Mouse (Mus musculus) midbrain, embryonic 16.5 days (tissue): ENCODE measurements around the gene Pkd1l1. TPM values are rescaled to one million over a fixed set of nuclear protein-coding genes. Genes with fewer than 3 reads are reported as not detected.

Experiments
- ATAC-seq: fragments of 200-750 bp; cut with Nextera tagmentation; 2 replicates; pipeline ENCODE4 v1.8.0; 2017; ENCODE audit warnings: moderate TSS enrichment
- H3K27ac ChIP-seq: fragments of 300-500 bp; sonication (generic); 2 replicates; pipeline ENCODE4 v1.5.1; 2014; ENCODE audit warnings: mild to moderate bottlenecking, low read length, mixed read lengths
- H3K27me3 ChIP-seq: fragments of 300-500 bp; sonication (generic); 2 replicates; pipeline ENCODE4 v1.6.1; 2014; ENCODE audit warnings: low read depth, low read length, mixed read lengths; ENCODE audit not compliant: control insufficient read depth, insufficient read depth
- H3K36me3 ChIP-seq: fragments of 300-500 bp; sonication (generic); 2 replicates; pipeline ENCODE4 v1.6.1; 2014; ENCODE audit warnings: mild to moderate bottlenecking, low read length, moderate library complexity, mixed read lengths; ENCODE audit not compliant: control insufficient read depth, insufficient read depth
- H3K4me1 ChIP-seq: fragments of 300-500 bp; sonication (generic); 2 replicates; pipeline ENCODE4 v1.6.1; 2014; ENCODE audit warnings: mild to moderate bottlenecking, low read length, mixed read lengths; ENCODE audit not compliant: control insufficient read depth, insufficient read depth
- H3K4me2 ChIP-seq: fragments of 300-500 bp; sonication (generic); 2 replicates; pipeline ENCODE4 v1.6.1; 2014; ENCODE audit warnings: mild to moderate bottlenecking, low read length, mixed read lengths
- H3K4me3 ChIP-seq: fragments of 300-500 bp; sonication (generic); 2 replicates; pipeline ENCODE4 v1.5.1; 2014; ENCODE audit warnings: low read depth, mild to moderate bottlenecking, low read length, moderate library complexity, mixed read lengths
- H3K9ac ChIP-seq: fragments of 300-500 bp; sonication (generic); 2 replicates; pipeline ENCODE4 v1.6.1; 2014; ENCODE audit warnings: low read depth, low read length, mixed read lengths
- H3K9me3 ChIP-seq: fragments of 300-500 bp; sonication (generic); replicated peaks from 2 replicates; pipeline ENCODE4 v1.6.1; 2014; ENCODE audit warnings: mild to moderate bottlenecking, low read length, mixed read lengths; ENCODE audit not compliant: control insufficient read depth, poor library complexity, severe bottlenecking
- WGBS: fragments of 180-500 bp; shearing (Covaris S2); extraction: QIAGEN DNeasy Blood & Tissue Kit; methylation state at CpG from one replicate; pipeline ENCODE4 v1.1.7; 2014; 5-methylcytosine and 5-hydroxymethylcytosine counted together
- polyA plus RNA-seq: library from polyadenylated mRNA; unstranded; fragments of >200 nt; fragmentation: Nextera tagmentation; extraction: Ambion mirVana; gene quantifications from 2 replicates; pipeline ENCODE4 v1.2.1, GENCODE M21; 2015

Gene Pkd1l1
- polyA plus RNA-seq, 1 experiment from 2014 or later: 0.20 TPM

DNA sequence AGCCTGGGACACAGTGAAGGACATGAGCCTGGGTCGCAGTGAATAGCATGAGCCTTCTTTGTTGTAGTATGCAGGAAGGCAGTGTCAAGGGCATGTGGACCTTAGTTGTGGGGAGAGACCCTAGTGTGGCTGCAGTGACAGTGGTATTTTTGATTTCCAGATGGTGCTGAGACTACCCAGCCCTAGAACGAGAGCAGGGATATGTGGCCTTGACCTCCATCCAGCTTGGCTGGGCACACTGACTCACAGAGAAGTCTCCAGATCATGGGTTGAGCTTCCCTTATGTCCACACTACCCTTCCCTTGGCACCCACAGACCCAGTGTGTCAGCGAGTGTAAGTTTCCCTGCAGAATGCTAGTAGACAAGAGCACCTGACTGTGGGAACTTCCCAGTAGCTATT is 178.0 kb downstream of the Pkd1l1 start:
- Histone ChIP-seq H3K9ac (no peak overlapping the region), H3K4me3 (no peak overlapping the region), H3K4me2 (no peak overlapping the region), H3K36me3 (no peaks in the 10 kb centered on the region), H3K27me3 (no peaks in the 10 kb centered on the region), H3K4me1 (no peaks in the 10 kb centered on the region), H3K27ac (no peak overlapping the region), H3K9me3 (no peaks in the 10 kb centered on the region)
- no peak for ATAC-seq
- WGBS: 90% methylated on average over 3 of the region's 3 CpGs

DNA sequence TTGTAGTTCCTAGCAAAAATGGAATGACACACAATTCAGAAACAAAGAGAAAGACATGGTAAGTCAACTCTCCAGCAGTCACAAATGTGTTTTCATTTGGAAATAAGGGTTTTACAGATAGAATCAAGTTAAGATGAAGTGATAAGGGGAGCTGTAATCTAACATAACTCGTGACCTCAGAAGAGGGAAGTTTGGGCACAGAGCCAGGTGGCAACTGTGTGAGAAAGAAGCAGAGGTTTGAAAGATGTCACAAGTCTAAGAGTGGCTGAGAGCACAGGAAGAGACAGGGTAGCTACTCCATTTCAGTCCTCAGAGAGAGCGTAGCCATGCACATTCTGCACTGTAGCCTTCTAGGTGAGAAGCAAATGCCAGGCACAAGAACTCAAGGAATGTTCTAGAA is 180.9 kb downstream of the Pkd1l1 start:
- H3K9ac ChIP-seq: no peak overlapping the region

DNA sequence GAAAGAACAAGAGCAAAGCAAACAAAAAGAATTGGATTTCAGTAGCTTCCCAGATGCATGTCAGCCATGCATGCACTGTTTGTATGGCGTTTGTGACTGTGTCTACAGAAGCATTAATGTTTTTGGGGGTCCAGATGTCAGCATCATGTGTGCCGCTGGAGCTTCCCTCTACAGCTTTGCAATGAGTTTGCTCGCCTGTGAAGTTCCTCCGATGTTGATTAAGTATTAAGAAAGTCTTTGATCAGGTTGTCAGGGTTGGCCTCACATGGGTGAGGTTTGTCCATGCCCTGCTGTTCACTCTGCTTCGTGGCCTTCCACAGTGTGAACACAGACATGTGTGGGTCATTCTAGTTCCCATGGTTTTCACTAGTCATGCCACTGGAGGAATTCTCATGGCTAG is 183.9 kb downstream of the Pkd1l1 start:
- WGBS: 78% methylated on average over 5 of the region's 5 CpGs

More for the DNA sequence above, 180.9 kb downstream of the Pkd1l1 start:
- no peak for ATAC-seq
- H3K4me2 ChIP-seq: no peak overlapping the region
- 78% methylated on average over 2 of the region's 2 CpGs for WGBS
- no peaks in the 10 kb centered on the region for H3K27me3 ChIP-seq
- no peaks in the 10 kb centered on the region for H3K4me1 ChIP-seq
- H3K4me3 ChIP-seq: no peak overlapping the region
- H3K36me3 ChIP-seq: no peaks in the 10 kb centered on the region
- H3K27ac ChIP-seq: no peak overlapping the region
- H3K9me3 ChIP-seq: no peaks in the 10 kb centered on the region

DNA sequence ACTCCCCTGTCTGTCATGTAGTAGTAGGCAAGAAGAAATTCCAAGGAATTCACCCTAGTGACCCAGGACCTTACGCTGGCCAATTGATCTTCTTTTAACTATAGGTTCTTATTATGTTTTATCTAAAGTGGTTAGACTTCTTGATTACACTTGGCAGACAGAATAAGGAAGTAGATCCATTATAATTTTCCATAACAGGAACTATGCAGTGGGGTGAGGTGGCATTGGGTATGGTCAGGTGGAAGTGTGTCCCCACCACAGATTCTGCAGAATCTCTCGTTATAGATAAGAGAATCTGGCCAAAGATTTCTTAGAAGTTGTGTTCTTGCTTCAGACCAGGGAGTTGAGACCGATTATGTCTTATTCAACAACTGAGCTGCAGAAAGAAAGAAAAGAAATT is 185.5 kb downstream of the Pkd1l1 start:
- no peak overlapping the region for H3K4me3 ChIP-seq
- 85% methylated on average over 3 of the region's 3 CpGs for WGBS
- H3K9me3 ChIP-seq: no peaks in the 10 kb centered on the region
- H3K36me3 ChIP-seq: no peaks in the 10 kb centered on the region
- H3K4me1 ChIP-seq: no peaks in the 10 kb centered on the region
- no peak overlapping the region for H3K9ac ChIP-seq
- no peaks in the 10 kb centered on the region for H3K27me3 ChIP-seq
- H3K4me2 ChIP-seq: no peak overlapping the region
- no peak for ATAC-seq
- no peak overlapping the region for H3K27ac ChIP-seq

More for the DNA sequence above, 183.9 kb downstream of the Pkd1l1 start:
- no peaks in the 10 kb centered on the region for H3K36me3 ChIP-seq
- H3K27me3 ChIP-seq: no peaks in the 10 kb centered on the region
- H3K9ac ChIP-seq: no peak overlapping the region
- no peak overlapping the region for H3K4me3 ChIP-seq
- H3K27ac ChIP-seq: no peak overlapping the region
- ATAC-seq: no peak
- H3K9me3 ChIP-seq: no peaks in the 10 kb centered on the region
- no peak overlapping the region for H3K4me2 ChIP-seq
- H3K4me1 ChIP-seq: no peaks in the 10 kb centered on the region

DNA sequence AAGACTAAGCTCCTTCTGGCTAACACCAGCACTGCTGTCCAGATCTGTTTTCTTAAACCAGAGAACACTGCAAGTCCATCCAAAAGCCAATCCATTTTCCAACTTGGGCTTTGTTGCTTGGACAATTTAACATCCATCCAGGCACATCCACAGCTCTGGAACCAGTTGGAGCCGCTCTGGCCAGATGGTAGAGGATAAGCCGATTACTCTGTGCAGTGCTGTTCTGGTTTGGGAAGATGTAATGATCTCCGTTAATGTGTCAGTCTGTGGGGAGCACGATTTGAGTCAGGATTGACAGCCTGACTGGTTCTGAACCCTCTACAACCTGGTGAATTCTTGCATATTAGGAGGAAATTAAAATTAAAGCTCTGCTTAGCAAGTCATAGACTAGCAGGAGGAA is 188.7 kb downstream of the Pkd1l1 start:
- WGBS: 79% methylated on average over 4 of the region's 4 CpGs
- ATAC-seq: no peak
- Histone ChIP-seq H3K36me3 (no peaks in the 10 kb centered on the region), H3K9me3 (no peaks in the 10 kb centered on the region), H3K27ac (no peak overlapping the region), H3K27me3 (no peaks in the 10 kb centered on the region), H3K4me3 (no peak overlapping the region), H3K4me1 (no peaks in the 10 kb centered on the region), H3K9ac (no peak overlapping the region), H3K4me2 (no peak overlapping the region)

DNA sequence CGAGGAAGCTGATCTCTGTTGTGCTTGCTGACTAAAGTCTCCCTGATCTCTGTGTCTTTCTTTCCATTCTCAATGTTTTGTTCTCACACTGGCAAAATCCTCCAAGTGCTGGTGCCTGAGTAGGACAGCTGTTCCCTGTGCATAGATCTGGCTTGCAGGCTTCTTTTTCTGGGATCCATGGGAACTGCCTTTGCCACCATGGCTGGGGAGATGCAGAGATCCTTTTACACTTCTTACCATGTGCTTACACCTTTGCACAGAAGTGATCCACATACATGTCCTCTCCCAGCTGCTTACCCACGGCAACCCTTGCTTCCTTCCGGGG is 191.0 kb downstream of the Pkd1l1 start:
- no peaks in the 10 kb centered on the region for H3K4me1 ChIP-seq
- H3K27me3 ChIP-seq: no peaks in the 10 kb centered on the region
- no peak overlapping the region for H3K4me3 ChIP-seq
- H3K36me3 ChIP-seq: no peaks in the 10 kb centered on the region
- ATAC-seq: no peak
- H3K27ac ChIP-seq: no peak overlapping the region
- WGBS: 74% methylated on average over 3 of the region's 3 CpGs
- H3K9me3 ChIP-seq: no peaks in the 10 kb centered on the region
- H3K9ac ChIP-seq: no peak overlapping the region
- no peak overlapping the region for H3K4me2 ChIP-seq

DNA sequence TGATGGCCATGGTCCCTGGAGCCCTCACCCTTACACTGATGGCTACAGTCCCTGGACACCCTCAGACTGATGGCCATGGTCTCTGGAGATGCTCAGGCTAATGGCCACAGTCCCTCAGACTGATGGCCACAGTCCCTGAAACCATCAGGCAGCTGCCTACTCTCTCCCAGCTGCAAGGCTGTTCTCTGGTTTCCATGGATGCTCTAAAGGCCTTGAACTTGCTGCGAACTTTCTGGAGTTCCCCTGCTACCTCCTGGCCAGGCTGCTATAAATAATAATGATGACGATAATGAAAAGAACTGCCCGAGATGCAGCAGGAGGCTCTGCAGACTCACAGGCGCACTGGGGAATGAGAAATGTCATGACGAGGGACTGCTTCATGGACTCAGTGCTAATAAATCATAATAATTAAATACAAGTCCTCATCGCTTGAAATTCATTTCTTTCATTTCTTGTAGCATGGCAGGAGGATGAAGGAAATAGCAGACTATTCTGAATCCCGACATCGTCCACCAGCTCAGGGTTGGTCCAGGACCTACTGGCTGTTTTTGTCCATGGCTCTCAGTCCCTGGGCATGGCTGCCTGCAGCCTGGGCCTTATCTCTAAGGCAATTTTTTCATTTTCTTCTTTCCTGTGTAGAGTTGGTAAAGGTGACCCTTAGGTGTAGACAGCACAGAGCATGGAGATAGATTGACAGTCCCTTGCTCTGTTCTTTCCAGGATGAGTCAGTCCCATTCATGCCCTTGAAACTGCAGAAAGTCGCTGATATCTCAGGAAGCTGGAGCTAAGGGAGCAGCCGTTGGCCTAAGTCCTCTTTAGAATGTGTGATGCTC is 191.5 kb downstream of the Pkd1l1 start:
- 82% methylated on average over 10 of the region's 10 CpGs for WGBS
- no peak overlapping the region for H3K27ac ChIP-seq

DNA sequence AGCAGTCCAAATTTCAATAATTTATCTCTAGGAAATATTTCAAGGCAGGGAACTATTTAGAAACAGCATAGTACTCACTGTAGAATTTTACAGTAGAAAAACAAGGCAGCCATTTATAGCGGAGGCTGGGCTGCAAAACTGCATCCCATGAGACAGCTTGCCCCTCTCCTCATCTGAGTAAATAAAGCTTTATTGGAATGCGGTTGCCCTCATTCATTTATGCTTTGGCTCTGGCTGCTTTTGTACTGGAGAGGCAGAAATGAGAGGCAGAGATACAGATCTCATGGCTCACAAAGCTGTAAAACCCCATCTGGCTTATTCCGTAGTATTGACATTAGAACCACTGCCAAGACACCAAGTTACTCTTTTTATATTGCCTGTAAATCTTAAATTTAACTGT is 193.6 kb downstream of the Pkd1l1 start:
- Histone ChIP-seq H3K9me3 (no peaks in the 10 kb centered on the region), H3K27ac (no peak overlapping the region), H3K9ac (no peak overlapping the region), H3K4me3 (no peak overlapping the region), H3K4me1 (no peaks in the 10 kb centered on the region), H3K36me3 (no peaks in the 10 kb centered on the region), H3K27me3 (no peaks in the 10 kb centered on the region), H3K4me2 (no peak overlapping the region)
- ATAC-seq: no peak
- 64% methylated on average over 3 of the region's 3 CpGs for WGBS

More for the DNA sequence above, 191.5 kb downstream of the Pkd1l1 start:
- no peak overlapping the region for H3K9ac ChIP-seq
- H3K4me3 ChIP-seq: no peak overlapping the region
- no peak overlapping the region for H3K4me2 ChIP-seq
- no peaks in the 10 kb centered on the region for H3K4me1 ChIP-seq
- no peaks in the 10 kb centered on the region for H3K27me3 ChIP-seq
- ATAC-seq: no peak
- no peaks in the 10 kb centered on the region for H3K36me3 ChIP-seq
- no peaks in the 10 kb centered on the region for H3K9me3 ChIP-seq
